In the genomic region with DNA sequence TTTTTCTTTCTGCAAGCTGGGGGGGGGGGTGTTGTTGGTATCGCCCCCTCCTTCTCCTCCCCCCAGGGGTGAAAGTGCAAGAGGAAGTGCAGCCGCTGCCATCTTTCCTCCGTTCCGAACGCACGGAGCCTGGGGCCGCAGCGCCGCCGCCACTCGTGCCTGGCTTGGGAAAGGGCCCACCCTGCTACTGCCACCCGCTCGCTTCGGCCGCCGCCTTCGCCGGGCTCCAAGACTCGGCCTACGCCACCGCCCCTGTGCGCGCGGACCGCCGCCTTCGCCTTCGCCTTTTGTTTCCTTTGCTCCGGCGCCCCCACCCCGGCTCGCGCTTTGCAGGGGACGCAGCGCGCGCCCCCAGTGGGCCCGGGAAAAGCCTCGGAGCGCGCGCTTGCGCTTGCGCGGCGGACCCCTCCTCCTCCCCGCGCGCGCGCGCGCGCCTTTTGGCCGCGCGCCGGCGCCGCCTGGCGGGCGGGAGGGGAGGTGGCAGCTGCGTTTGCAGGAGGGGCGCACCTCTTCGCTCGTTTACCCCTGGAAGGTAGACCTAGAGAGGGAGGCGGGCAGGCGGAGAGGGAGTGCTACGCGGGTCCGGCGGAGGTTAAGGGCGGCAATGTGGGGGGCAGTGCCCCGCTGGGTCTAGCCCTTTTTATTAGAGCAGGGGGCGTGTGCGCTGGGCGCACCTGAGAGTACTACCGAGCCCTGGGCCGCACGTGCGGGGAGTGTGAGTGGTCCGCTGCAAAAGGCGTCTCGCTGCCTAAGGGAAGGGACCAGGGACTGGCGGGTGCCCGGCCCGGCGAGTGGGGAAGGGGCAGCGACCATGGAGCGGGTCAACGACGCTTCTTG, we compare ENCODE assay signal across 8 mouse cellular contexts. TPM values are rescaled to one million over a fixed set of nuclear protein-coding genes. Genes with fewer than 3 reads are reported as not detected.
DNase-seq lines count a peak whose midpoint lies in the region; ATAC-seq and TF ChIP-seq lines count a peak whose summit lies in the region.

No protein-coding gene starts in this region.

- ATAC-seq in erythroid progenitor cell, adult 5-6 weeks (replicated peaks; ENCODE audit: low FRiP score, poor library complexity, severe bottlenecking), result peak; percentile 37; the same call in 1 of the 2 replicates
- peak; percentile 67 for ATAC-seq in heart, postnatal 0 days (ENCODE audit: insufficient read depth, low read depth)
- ATAC-seq in neural tube, embryonic 14.5 days (ENCODE audit: low read depth), result peak; percentile 50

- H3K4me2 ChIP-seq in CH12.LX (ENCODE audit: insufficient read depth, low read depth, poor library complexity, severe bottlenecking), result peak overlapping the region; percentile 96
- H3K4me2 ChIP-seq in heart, postnatal 0 days (ENCODE audit: low read depth, low read length), result peak overlapping the region; percentile 97
- H3K4me2 ChIP-seq in neural tube, embryonic 14.5 days (ENCODE audit: low read depth, low read length), result peak overlapping the region; percentile 100

- under 1% methylated on average over 77 of the region's 92 CpGs for WGBS in heart, postnatal 0 days
- WGBS in neural tube, embryonic 14.5 days, result under 1% methylated on average over 78 of the region's 92 CpGs

- H3K9me3 ChIP-seq in CH12.LX (replicated peaks; ENCODE audit: low read length), result no peaks in the 10 kb centered on the region
- H3K9me3 ChIP-seq in heart, postnatal 0 days (replicated peaks; ENCODE audit: control insufficient read depth, low read length), result no peaks in the 10 kb centered on the region
- no peaks in the 10 kb centered on the region for H3K9me3 ChIP-seq in neural tube, embryonic 14.5 days (ENCODE audit: control insufficient read depth, low read length)

- TF ChIP-seq EP300 in CH12.LX (IDR thresholded peaks at IDR 0.05; ENCODE audit: low read length), result no peak
- peak; percentile 56; the same call in 1 of the 2 replicates for TF ChIP-seq EP300 in heart, postnatal 0 days (IDR thresholded peaks at IDR 0.05; ENCODE audit: low read depth)

- DNase-seq in CH12.LX (ENCODE audit: extremely low read depth), result peak; percentile 79
- peak; percentile 83 for DNase-seq in heart, postnatal 0 days (ENCODE audit: low spot score)
- DNase-seq in kidney, postnatal 36 days, result peak; percentile 85 to 88
- DNase-seq in lung, adult 18-20 months, result peak; percentile 80 to 81

- H3K4me3 ChIP-seq in CH12.LX (replicated peaks in 1 of 3; ENCODE audit: low read depth in 2 of 3, low read length in 2 of 3, poor library complexity in 1 of 3), result peak overlapping the region; percentile 79 to 85 (median 84)
- peak overlapping the region; percentile 98 for H3K4me3 ChIP-seq in brown adipose tissue, adult 24 weeks (ENCODE audit: insufficient read depth, low read depth, low read length)
- H3K4me3 ChIP-seq in heart, postnatal 0 days (ENCODE audit: low read depth, low read length), result peak overlapping the region; percentile 68
- peak overlapping the region; percentile 81 for H3K4me3 ChIP-seq in neural tube, embryonic 14.5 days (ENCODE audit: low read depth, low read length)
- H3K4me3 ChIP-seq in testis, adult 2 months (ENCODE audit: control insufficient read depth, low read depth, low read length), result peak overlapping the region; percentile 87

- TF ChIP-seq POLR2A in CH12.LX (IDR thresholded peaks at IDR 0.05; ENCODE audit: low read depth, low read length), result peak; percentile 88
- peak; percentile 32 for TF ChIP-seq POLR2A in testis, adult 2 months (IDR thresholded peaks at IDR 0.05; ENCODE audit: control insufficient read depth, low read depth, low read length)

- H3K27me3 ChIP-seq in CH12.LX (replicated peaks), result no peaks in the 10 kb centered on the region
- H3K27me3 ChIP-seq in heart, postnatal 0 days (ENCODE audit: control insufficient read depth, insufficient read depth, low read length), result no peaks in the 10 kb centered on the region
- no peaks in the 10 kb centered on the region for H3K27me3 ChIP-seq in neural tube, embryonic 14.5 days (ENCODE audit: control insufficient read depth, insufficient read depth, low read length)
- no peaks in the 10 kb centered on the region for H3K27me3 ChIP-seq in testis, adult 2 months (ENCODE audit: control insufficient read depth, insufficient read depth, low read length)

- peak overlapping the region; percentile 73 for H3K27ac ChIP-seq in CH12.LX (ENCODE audit: insufficient read depth, low read depth)
- H3K27ac ChIP-seq in brown adipose tissue, adult 24 weeks (replicated peaks; ENCODE audit: low read depth, low read length), result peak overlapping the region; percentile 89
- peak overlapping the region; percentile 98 for H3K27ac ChIP-seq in heart, postnatal 0 days (ENCODE audit: low read depth)
- H3K27ac ChIP-seq in neural tube, embryonic 14.5 days (ENCODE audit: low read depth, low read length), result peak overlapping the region; percentile 100
- peak overlapping the region; percentile 88 for H3K27ac ChIP-seq in testis, adult 2 months (ENCODE audit: control insufficient read depth, insufficient read depth, low read depth, low read length)

- peak overlapping the region; percentile 84 for H3K9ac ChIP-seq in CH12.LX (ENCODE audit: insufficient read depth, low read depth)
- peak overlapping the region; percentile 69 for H3K9ac ChIP-seq in heart, postnatal 0 days (replicated peaks; ENCODE audit: low read depth, low read length)
- H3K9ac ChIP-seq in neural tube, embryonic 14.5 days (replicated peaks; ENCODE audit: low read depth, low read length), result peak overlapping the region; percentile 97

- dilution Hi-C loops in CH12.LX (cut with MboI; ENCODE audit: extremely low pct_ligation_motif_present, extremely low pct_unique_long_range_greater_than_20kb, low sequenced_read_pairs), result no loop called here

- peaks cover 31% of the 10 kb centered on the region for H3K79me2 ChIP-seq in CH12.LX (replicated peaks; ENCODE audit: control insufficient read depth, extremely low read depth, insufficient read depth, poor library complexity, severe bottlenecking)

- TF ChIP-seq CTCF in CH12.LX (conservative IDR thresholded peaks at IDR 0.05 in 1 of 2, IDR thresholded peaks at IDR 0.05 in 1 of 2; ENCODE audit: low read depth in 2 of 2, low read length in 2 of 2), result peak; percentile 8 to 91; a peak in 2 of 4 replicates
- TF ChIP-seq CTCF in heart, postnatal 0 days (IDR thresholded peaks at IDR 0.05; ENCODE audit: low read depth), result peak; percentile 24
- peak; percentile 52 for TF ChIP-seq CTCF in testis, adult 2 months (IDR thresholded peaks at IDR 0.05; ENCODE audit: control insufficient read depth, insufficient read depth, insufficient replicate concordance, low read depth, low read length)

- peaks cover 5 to 45% of the 10 kb centered on the region in 2 experiments for H3K4me1 ChIP-seq in CH12.LX (ENCODE audit: control insufficient read depth in 1 of 2, insufficient read depth in 2 of 2)
- peaks cover 18% of the 10 kb centered on the region for H3K4me1 ChIP-seq in brown adipose tissue, adult 24 weeks (ENCODE audit: control insufficient read depth, insufficient read depth, insufficient read length, low read length)
- peaks cover 33% of the 10 kb centered on the region for H3K4me1 ChIP-seq in heart, postnatal 0 days (ENCODE audit: control insufficient read depth, insufficient read depth)
- H3K4me1 ChIP-seq in neural tube, embryonic 14.5 days (ENCODE audit: control insufficient read depth, insufficient read depth, low read length), result peaks cover 36% of the 10 kb centered on the region
- peaks cover 18% of the 10 kb centered on the region for H3K4me1 ChIP-seq in testis, adult 2 months (ENCODE audit: control insufficient read depth, insufficient read depth, low read length)

- peak; percentile 29 for TF ChIP-seq RAD21 in CH12.LX (IDR thresholded peaks at IDR 0.05; ENCODE audit: low read depth, low read length)

- peaks cover 15 to 21% of the 10 kb centered on the region in 2 experiments for H3K36me3 ChIP-seq in CH12.LX (replicated peaks in 1 of 2; ENCODE audit: control insufficient read depth in 1 of 2, insufficient read depth in 1 of 2, low read length in 1 of 2)
- peaks cover 20% of the 10 kb centered on the region for H3K36me3 ChIP-seq in heart, postnatal 0 days (replicated peaks; ENCODE audit: control insufficient read depth, insufficient read depth, low read length)
- peaks cover 14% of the 10 kb centered on the region for H3K36me3 ChIP-seq in neural tube, embryonic 14.5 days (ENCODE audit: control insufficient read depth, insufficient read depth, low read length)
- H3K36me3 ChIP-seq in testis, adult 2 months (ENCODE audit: control insufficient read depth, insufficient read depth, low read length), result no peaks in the 10 kb centered on the region

- in situ Hi-C loops in CH12.LX (cut with MboI; ENCODE audit: low pct_ligation_motif_present, low pct_unique_long_range_greater_than_20kb, low sequenced_read_pairs), result no loop called here

RNA-seq across cellular contexts. Expression of a gene that starts 1.3 kb away (rescaled TPM):
- 29.5 and 30.5 TPM in 2 replicates for total RNA-seq in CH12.LX (2012; rRNA removed)
- 30.8 and 31.5 TPM in 2 replicates for total RNA-seq in CH12.LX (2014; rRNA removed)
- polyA plus RNA-seq in CH12.LX (2012; ENCODE audit: insufficient read length, low read depth), result 35.3 and 37.4 TPM in 2 replicates
- 2.0 and 4.0 TPM in 2 replicates for polyA plus RNA-seq in brown adipose tissue, adult 24 weeks (2012; ENCODE audit: insufficient read depth, insufficient read length, missing spikeins)
- total RNA-seq in erythroid progenitor cell, adult 5-6 weeks (2015; ENCODE audit: low replicate concordance), result 14.1 and 17.6 TPM in 2 replicates
- 18.2 and 31.6 TPM in 2 replicates for total RNA-seq in erythroid progenitor cell, adult 5-6 weeks (2017; ENCODE audit: low replicate concordance)
- 35.6 and 56.8 TPM in 2 replicates for total RNA-seq in heart, postnatal 0 days (2014; rRNA removed; ENCODE audit: low replicate concordance)
- polyA plus RNA-seq in heart, postnatal 0 days (2015; fragmentation: Nextera tagmentation; extraction: Ambion mirVana), result 13.1 and 14.0 TPM in 2 replicates
- polyA plus RNA-seq in neural tube, embryonic 14.5 days (2014; fragmentation: Nextera tagmentation; extraction: Ambion mirVana), result 42.8 and 55.0 TPM in 2 replicates
- polyA plus RNA-seq in testis, adult 2 months (2012; rRNA removed), result 4.9 and 5.8 TPM in 2 replicates

RNA-seq across cellular contexts. Expression of a gene that starts 23.8 kb away (rescaled TPM):
- total RNA-seq in CH12.LX (2012; rRNA removed), result 158 and 189 TPM in 2 replicates
- 439 and 480 TPM in 2 replicates for total RNA-seq in CH12.LX (2014; rRNA removed)
- 249 and 267 TPM in 2 replicates for polyA plus RNA-seq in CH12.LX (2012; ENCODE audit: insufficient read length, low read depth)
- polyA plus RNA-seq in brown adipose tissue, adult 24 weeks (2012; ENCODE audit: insufficient read depth, insufficient read length, missing spikeins), result 50.0 and 57.3 TPM in 2 replicates
- 130 and 148 TPM in 2 replicates for total RNA-seq in erythroid progenitor cell, adult 5-6 weeks (2015; ENCODE audit: low replicate concordance)
- 91.5 and 154 TPM in 2 replicates for total RNA-seq in erythroid progenitor cell, adult 5-6 weeks (2017; ENCODE audit: low replicate concordance)
- 52.8 and 55.1 TPM in 2 replicates for total RNA-seq in heart, postnatal 0 days (2014; rRNA removed; ENCODE audit: low replicate concordance)
- 128 and 134 TPM in 2 replicates for polyA plus RNA-seq in heart, postnatal 0 days (2015; fragmentation: Nextera tagmentation; extraction: Ambion mirVana)
- 190 and 221 TPM in 2 replicates for polyA plus RNA-seq in neural tube, embryonic 14.5 days (2014; fragmentation: Nextera tagmentation; extraction: Ambion mirVana)
- polyA plus RNA-seq in testis, adult 2 months (2012; rRNA removed), result 64.4 and 74.6 TPM in 2 replicates

RNA-seq across cellular contexts. Expression of a gene that starts 40.2 kb away (rescaled TPM):
- total RNA-seq in CH12.LX (2012; rRNA removed) (1.3 and 2.6 TPM in 2 replicates), CH12.LX (2014; rRNA removed) (0.39 and 0.80 TPM in 2 replicates)
- 1.3 and 1.9 TPM in 2 replicates for polyA plus RNA-seq in CH12.LX (2012; ENCODE audit: insufficient read length, low read depth)
- 1.4 and 3.8 TPM in 2 replicates for polyA plus RNA-seq in brown adipose tissue, adult 24 weeks (2012; ENCODE audit: insufficient read depth, insufficient read length, missing spikeins)
- total RNA-seq in erythroid progenitor cell, adult 5-6 weeks (2015; ENCODE audit: low replicate concordance), result 2.1 and 4.3 TPM in 2 replicates
- total RNA-seq in erythroid progenitor cell, adult 5-6 weeks (2017; ENCODE audit: low replicate concordance), result 2.7 and 20.2 TPM in 2 replicates
- 22.3 and 57.6 TPM in 2 replicates for total RNA-seq in heart, postnatal 0 days (2014; rRNA removed; ENCODE audit: low replicate concordance)
- polyA plus RNA-seq in heart, postnatal 0 days (2015; fragmentation: Nextera tagmentation; extraction: Ambion mirVana), result 44.7 and 65.9 TPM in 2 replicates
- 24.2 and 29.4 TPM in 2 replicates for polyA plus RNA-seq in neural tube, embryonic 14.5 days (2014; fragmentation: Nextera tagmentation; extraction: Ambion mirVana)
- 146 and 160 TPM in 2 replicates for polyA plus RNA-seq in testis, adult 2 months (2012; rRNA removed)

Comparison
In these comparisons a context has a peak if more than half of its experiments do, and no peak if none do; other contexts are left out.
1. Peak in every context shown above with its lines: DNase-seq, ATAC-seq, H3K4me3 ChIP-seq and H3K27ac ChIP-seq.